Mouse (Mus musculus) CD4-positive helper T cell, adult 2 months (primary cell): ENCODE results near the gene Grik3.

ENCODE experiments used
- DNase-seq: peaks from one replicate; pipeline ENCODE4 v3.0.0-alpha.2; 2012; ENCODE audit warnings: low read depth, missing footprints, low spot score

Gene Grik3

DNA sequence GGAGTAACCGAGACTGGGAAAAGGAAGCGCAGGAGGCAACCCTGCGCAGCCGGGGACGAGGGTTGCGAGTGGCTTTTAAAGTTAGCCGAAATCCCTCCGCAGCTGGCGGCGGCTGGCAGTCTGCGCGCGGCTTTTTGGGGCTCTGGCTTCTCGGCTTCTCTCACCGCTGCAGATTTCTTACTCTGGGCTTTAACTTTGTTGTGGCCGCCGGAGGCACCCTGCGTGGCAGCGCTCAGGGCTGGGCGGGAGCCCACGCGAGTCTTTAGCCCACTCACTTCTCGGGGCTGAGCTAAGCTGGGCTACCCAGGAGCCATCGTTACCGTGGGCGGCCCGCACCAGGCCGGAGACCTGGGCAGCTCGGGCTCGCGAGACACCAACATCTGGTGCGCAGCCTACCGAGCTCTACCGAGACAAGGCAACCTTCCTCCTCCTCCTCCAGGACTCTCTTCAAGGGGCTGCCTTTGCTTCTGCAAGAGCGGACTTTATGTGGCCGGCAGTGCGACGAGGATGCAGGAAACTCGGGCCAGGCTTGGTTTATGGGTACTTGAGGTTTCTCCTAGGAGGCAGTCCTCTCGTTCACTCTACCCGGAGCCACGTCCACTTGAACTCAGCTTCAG lies 1.1 kb downstream of the Grik3 start:
- DNase-seq: no peak

DNA sequence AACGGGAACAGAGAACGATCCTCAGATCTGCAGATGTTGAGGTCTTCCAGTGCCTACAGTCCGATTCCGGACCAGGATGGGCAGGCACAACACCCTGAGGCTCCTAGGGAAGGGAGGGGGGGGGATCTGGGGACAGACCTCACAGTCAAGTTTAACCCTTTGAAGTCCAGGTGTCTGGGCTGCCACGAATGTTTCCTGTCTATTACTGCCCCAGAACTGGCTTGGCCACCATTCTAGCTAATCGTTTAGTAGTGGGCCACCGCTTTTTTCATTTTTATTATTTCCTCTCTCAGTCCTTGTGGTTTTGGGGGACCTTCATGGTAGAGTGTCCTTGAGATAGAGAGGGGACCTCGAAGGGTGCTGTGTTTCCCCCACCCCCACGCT lies 1.6 kb downstream of the Grik3 start:
- no peak for DNase-seq

DNA sequence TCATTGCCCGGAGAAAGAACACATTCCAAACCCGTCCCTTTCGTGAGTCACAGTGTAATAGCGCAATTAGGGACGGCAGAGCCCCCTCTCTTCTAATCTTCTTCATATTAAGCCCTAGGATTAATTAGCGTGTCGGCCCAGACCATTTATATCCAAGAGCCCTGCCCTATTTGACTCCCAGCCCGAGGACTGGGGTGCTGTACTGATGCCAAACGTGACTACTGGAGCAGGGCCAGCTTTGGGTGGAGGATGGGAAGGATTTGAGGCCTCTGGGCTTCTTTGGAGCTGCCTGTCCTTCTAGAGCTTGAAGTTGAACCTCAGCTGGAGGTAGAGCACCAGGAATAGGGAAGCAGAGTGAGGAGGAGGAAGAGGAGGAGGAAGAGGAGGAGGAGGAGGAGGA lies 2.2 kb downstream of the Grik3 start:
- no peak for DNase-seq

GRCm38 (mm10) chr4:125493124-125493523 lies 2.6 kb downstream of the Grik3 start:
- no peak for DNase-seq

DNA sequence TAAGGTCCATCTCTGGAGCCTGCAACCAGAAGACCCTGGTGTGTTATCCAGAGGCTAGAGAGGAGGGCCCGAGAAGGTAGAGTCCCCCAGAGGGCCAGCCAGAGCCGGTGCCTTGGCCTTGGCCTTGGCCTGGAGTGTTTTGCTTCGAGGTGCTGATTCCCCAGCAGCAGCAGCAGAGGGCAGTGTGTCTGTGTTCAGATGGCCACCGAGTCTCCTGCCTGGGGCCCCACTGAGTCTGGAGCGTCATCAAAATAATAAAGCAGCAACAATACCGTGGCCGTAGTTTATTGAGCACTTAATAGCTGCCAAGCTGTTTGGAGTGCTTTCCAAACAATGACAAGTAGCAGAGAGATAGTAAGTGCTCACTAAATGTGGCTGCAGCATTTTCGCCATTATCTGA lies 5.0 kb downstream of the Grik3 start:
- DNase-seq: no peak

- no peak for DNase-seq
Observed at GRCm38 (mm10) chr4:125497001-125497400, 6.5 kb downstream of the Grik3 start.

GRCm38 (mm10) chr4:125497471-125497870 lies 7.0 kb downstream of the Grik3 start:
- DNase-seq: no peak

- no peak for DNase-seq
Observed at GRCm38 (mm10) chr4:125498866-125499265, 8.4 kb downstream of the Grik3 start.

DNA sequence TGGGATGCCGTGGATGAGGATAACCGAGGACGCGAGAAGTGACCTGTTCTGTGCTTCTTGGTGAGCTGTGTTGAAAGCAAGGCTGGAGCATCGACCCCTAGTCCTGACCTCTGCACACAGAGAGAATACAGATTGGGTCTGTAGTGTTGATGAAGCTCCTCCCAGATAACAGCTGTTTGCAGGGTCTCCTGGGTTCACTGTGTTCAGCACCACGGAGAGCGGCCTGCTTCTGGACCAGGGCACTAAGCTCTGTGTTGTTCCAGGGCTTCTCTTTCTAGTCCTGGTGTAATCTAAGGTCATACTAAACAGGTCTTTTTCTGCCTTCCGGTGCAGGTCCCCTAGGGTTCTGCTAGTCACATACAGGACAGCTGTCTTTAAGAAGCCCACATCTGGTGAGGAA lies 12.4 kb downstream of the Grik3 start:
- no peak for DNase-seq

DNA sequence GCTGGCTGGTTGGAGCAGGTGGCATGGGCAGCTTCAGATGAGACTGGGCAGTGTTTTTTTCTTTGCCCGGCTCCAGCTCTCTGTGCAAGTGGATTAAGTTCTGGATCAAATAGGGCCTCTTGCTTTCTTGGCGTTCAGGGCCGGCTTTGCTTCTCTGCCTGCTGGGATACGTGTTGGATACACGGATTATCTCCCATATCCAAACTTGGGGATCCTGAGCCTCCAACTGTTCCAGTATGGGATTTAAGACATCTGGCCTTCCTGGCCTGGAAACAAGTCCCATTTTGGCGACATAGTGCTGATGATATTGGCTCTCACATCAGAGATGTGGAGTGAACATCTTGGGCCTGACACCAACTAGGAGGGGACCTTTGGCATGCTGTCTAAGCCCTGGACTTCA lies 21.9 kb downstream of the Grik3 start:
- no peak for DNase-seq

- DNase-seq: no peak
Observed at GRCm38 (mm10) chr4:125515646-125516045, 25.1 kb downstream of the Grik3 start.

- no peak for DNase-seq
Observed at GRCm38 (mm10) chr4:125516612-125517011, 26.1 kb downstream of the Grik3 start.

- no peak for DNase-seq
Observed at GRCm38 (mm10) chr4:125518861-125519260, 28.4 kb downstream of the Grik3 start.

- DNase-seq: no peak
Observed at GRCm38 (mm10) chr4:125522931-125523330, 32.4 kb downstream of the Grik3 start.

- DNase-seq: no peak
Observed at GRCm38 (mm10) chr4:125525266-125525665, 34.8 kb downstream of the Grik3 start.

DNA sequence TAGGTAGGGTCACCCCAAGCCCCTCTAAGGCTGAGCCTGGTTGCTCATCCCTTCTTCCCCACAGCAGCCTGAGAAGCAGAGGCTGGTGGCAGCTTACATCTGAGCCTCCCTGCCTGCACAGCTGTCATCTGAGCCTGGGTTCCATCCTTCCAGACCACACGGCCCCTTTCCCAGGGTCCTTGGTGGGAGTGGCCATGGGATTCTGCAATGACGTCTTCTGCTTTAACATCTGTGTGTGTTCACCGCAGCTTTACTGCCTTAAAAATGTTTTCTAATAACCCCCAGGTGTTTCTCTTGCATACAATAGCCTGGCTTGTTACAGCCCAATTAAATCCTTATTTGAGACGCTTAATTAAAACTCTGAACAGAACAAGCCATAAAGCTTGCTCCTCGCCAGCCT lies 35.9 kb downstream of the Grik3 start:
- DNase-seq: no peak

GRCm38 (mm10) chr4:125533965-125534364 lies 43.5 kb downstream of the Grik3 start:
- DNase-seq: no peak

DNA sequence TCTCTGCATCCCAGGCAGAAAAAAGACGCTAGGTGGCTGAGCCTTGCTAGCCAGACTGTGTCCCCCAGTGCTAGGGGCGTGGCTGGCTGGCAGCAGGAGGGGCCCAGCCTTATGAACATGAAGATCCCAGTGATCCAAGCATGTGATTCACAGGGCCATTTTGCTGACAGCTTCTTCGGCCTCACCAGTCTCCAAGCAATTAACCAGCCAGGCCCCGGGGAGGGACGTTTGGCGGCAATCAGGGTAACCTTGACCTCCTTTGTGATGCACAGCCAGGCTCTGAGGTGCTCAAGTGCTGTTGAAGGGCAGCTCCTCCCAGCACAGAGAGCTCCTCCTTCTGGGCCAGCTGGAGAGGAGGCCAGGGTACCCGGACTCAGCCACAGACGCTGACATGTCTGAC lies 43.9 kb downstream of the Grik3 start:
- no peak for DNase-seq

DNA sequence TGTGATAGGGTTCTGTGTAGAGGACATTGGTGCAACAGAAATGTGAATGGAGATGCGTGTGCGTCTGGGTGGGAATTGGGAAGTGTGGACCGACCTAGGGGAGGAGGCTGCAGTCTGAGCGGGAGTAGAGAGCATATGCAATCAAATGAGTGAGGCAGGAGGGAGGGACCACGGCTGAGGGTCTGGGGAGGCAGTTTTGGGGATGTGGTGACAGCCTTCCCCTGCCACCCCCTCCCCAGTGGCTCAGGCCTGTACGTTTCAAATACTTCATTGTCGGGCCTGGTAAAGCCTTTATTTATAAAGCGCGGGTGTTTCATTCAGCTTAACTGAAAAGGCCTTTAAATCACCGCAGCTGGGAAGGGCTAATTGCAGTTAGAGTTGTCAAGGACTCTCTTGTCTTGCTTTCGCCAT lies 44.5 kb downstream of the Grik3 start:
- DNase-seq: no peak

DNA sequence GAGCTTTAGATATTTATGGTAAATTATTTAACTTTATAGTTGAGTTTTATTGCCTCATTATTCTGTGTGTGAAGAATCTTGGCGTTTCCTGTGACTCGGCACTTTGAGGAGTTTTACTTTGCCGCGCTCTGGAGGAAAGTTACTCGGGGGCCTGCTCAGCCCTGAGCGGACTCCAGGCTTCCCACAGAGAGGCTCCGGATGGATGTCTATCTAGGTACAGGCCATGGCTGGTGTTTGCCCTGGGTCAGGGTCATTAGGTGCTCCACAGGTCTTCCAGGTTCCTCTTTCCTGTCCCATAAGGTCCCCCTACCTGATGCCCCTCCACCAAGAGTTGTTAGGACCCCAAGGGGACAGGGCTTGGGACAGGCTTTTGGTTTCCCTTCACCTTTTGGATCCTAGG lies 45.0 kb downstream of the Grik3 start:
- no peak for DNase-seq

- DNase-seq: no peak
Observed at GRCm38 (mm10) chr4:125535977-125536376, 45.5 kb downstream of the Grik3 start.

DNA sequence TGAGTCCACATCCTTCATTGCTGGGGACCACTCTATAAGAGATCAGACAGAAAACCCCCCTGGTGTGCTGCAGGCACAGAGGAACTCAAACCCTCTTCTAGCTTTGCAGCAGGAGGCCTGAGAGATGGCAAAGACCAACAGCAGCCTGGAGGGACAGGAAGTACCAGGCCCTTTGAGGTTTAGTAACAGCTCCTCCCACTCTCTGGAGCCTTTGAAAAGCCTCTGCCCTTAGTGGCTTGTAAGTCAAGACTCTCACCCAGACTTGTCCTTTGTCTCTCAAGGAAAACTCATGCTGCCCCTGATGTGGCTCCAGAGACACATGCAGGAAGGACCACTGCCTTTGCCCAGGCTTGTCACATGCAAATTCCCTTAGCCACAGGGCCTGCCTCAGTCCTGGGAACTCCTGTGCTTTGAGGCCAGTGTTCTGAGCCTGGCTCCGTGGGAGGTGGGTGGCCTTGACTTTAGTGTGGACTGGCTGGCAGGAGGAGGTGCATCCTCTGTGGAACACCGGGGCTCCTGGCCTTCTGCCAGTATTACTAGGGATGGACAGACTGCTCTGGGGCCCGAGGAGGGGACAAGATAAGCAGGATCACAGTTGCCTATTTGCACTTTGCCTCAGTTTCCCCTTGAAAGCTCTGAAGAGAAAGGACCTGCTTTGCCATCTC lies 47.9 kb downstream of the Grik3 start:
- DNase-seq: no peak

DNA sequence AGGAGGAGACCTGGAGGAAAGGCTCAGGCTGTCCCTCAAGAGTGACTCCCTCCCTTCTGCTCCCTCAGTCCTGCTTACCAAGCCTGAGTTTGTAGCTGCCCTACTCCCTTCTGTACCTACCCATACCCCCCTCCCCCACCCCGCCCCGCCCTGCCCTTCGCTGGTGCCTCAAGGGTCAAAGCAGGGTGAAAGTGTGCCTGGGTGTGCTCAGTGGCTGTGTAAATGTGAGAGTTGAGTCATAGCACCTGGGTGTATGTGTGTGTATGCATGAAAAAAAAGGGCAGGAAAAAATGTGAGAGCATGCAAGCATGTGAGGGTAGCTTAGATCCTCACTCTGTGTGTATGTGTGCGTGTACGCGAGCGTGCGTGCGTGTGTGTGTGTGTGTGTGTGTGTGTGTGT lies 49.1 kb downstream of the Grik3 start:
- DNase-seq: no peak

GRCm38 (mm10) chr4:125543171-125543570 lies 52.7 kb downstream of the Grik3 start:
- no peak for DNase-seq
